Mouse (Mus musculus): Measurements from ENCODE around the gene Ehd2. TPM values are rescaled to one million over a fixed set of nuclear protein-coding genes. Genes with fewer than 3 reads are reported as not detected.

Gene Ehd2
- polyA plus RNA-seq (2014; fragmentation: Nextera tagmentation; extraction: Ambion mirVana), result 17.7 and 22.3 TPM in 2 replicates

- Histone ChIP-seq H3K9ac (ENCODE audit: low read depth, low read length) (peak within 1 kb of the TSS; percentile 56), H3K4me3 (ENCODE audit: low read length) (peak within 1 kb of the TSS; percentile 44), H3K27ac (ENCODE audit: low read depth, low read length) (no peak within 1 kb of the TSS), H3K36me3 (ENCODE audit: control insufficient read depth, insufficient read depth, low read length) (peaks cover 11% of the 10 kb centered on the region), H3K27me3 (ENCODE audit: control insufficient read depth, insufficient read depth, low read length) (no peaks in the 10 kb centered on the region), H3K9me3 (ENCODE audit: control insufficient read depth, low read length) (peaks cover 3% of the 10 kb centered on the region; the same call in 1 of the 2 replicates), H3K4me2 (replicated peaks; ENCODE audit: low read depth, low read length) (peak within 1 kb of the TSS; percentile 56), H3K4me1 (ENCODE audit: control insufficient read depth, insufficient read depth, low read length) (peaks cover 11% of the 10 kb centered on the region; the same call in 1 of the 2 replicates)
- 1% methylated on average over 18 of the region's 22 CpGs for WGBS
- ATAC-seq (ENCODE audit: low FRiP score, low TSS enrichment), result peak; percentile 88
Measured at GRCm38 (mm10) chr7:15967312-15967711, at the start of gene Ehd2. TSS of gene Ehd2 (minus strand) at chr7:15967567.

- no peak overlapping the region for H3K4me3 ChIP-seq (ENCODE audit: low read length)
- H3K27ac ChIP-seq (ENCODE audit: low read depth, low read length), result no peak overlapping the region
- H3K36me3 ChIP-seq (ENCODE audit: control insufficient read depth, insufficient read depth, low read length), result 0 out of 2 replicates have a peak, but pooled peaks cover 7% of the 10 kb centered on the region
- no peaks in the 10 kb centered on the region for H3K27me3 ChIP-seq (ENCODE audit: control insufficient read depth, insufficient read depth, low read length)
- no peak overlapping the region for H3K4me2 ChIP-seq (replicated peaks; ENCODE audit: low read depth, low read length)
- no peaks in the 10 kb centered on the region for H3K4me1 ChIP-seq (ENCODE audit: control insufficient read depth, insufficient read depth, low read length)
- H3K9me3 ChIP-seq (ENCODE audit: control insufficient read depth, low read length), result no peaks in the 10 kb centered on the region
- no peak for ATAC-seq (ENCODE audit: low FRiP score, low TSS enrichment)
- WGBS, result 84% methylated on average over 5 of the region's 5 CpGs
- H3K9ac ChIP-seq (ENCODE audit: low read depth, low read length), result no peak overlapping the region
Measured at GRCm38 (mm10) chr7:16015384-16015783, 48.0 kb upstream of the Ehd2 start.

GRCm38 (mm10) chr7:16014521-16015175, 47.3 kb upstream of the Ehd2 start:
- no peak overlapping the region for H3K9ac ChIP-seq (ENCODE audit: low read depth, low read length)
- H3K4me1 ChIP-seq (ENCODE audit: control insufficient read depth, insufficient read depth, low read length), result peaks cover 3% of the 10 kb centered on the region; the same call in 1 of the 2 replicates
- no peak overlapping the region for H3K4me2 ChIP-seq (replicated peaks; ENCODE audit: low read depth, low read length)
- no peaks in the 10 kb centered on the region for H3K27me3 ChIP-seq (ENCODE audit: control insufficient read depth, insufficient read depth, low read length)
- ATAC-seq (ENCODE audit: low FRiP score, low TSS enrichment), result no peak
- no peaks in the 10 kb centered on the region for H3K9me3 ChIP-seq (ENCODE audit: control insufficient read depth, low read length)
- H3K36me3 ChIP-seq (ENCODE audit: control insufficient read depth, insufficient read depth, low read length), result 0 out of 2 replicates have a peak, but pooled peaks cover 7% of the 10 kb centered on the region
- no peak overlapping the region for H3K4me3 ChIP-seq (ENCODE audit: low read length)
- 85% methylated on average over 8 of the region's 8 CpGs for WGBS
- no peak overlapping the region for H3K27ac ChIP-seq (ENCODE audit: low read depth, low read length)

GRCm38 (mm10) chr7:16013722-16014275, 46.4 kb upstream of the Ehd2 start:
- WGBS, result 89% methylated on average over 5 of the region's 5 CpGs
- no peak overlapping the region for H3K27ac ChIP-seq (ENCODE audit: low read depth, low read length)
- H3K27me3 ChIP-seq (ENCODE audit: control insufficient read depth, insufficient read depth, low read length), result no peaks in the 10 kb centered on the region
- H3K4me1 ChIP-seq (ENCODE audit: control insufficient read depth, insufficient read depth, low read length), result peaks cover 3% of the 10 kb centered on the region; the same call in 1 of the 2 replicates
- no peak overlapping the region for H3K4me3 ChIP-seq (ENCODE audit: low read length)
- H3K4me2 ChIP-seq (replicated peaks; ENCODE audit: low read depth, low read length), result no peak overlapping the region
- 0 out of 2 replicates have a peak, but pooled peaks cover 7% of the 10 kb centered on the region for H3K36me3 ChIP-seq (ENCODE audit: control insufficient read depth, insufficient read depth, low read length)
- H3K9me3 ChIP-seq (ENCODE audit: control insufficient read depth, low read length), result no peaks in the 10 kb centered on the region
- no peak for ATAC-seq (ENCODE audit: low FRiP score, low TSS enrichment)
- H3K9ac ChIP-seq (ENCODE audit: low read depth, low read length), result no peak overlapping the region

GRCm38 (mm10) chr7:16012576-16013263, 45.4 kb upstream of the Ehd2 start:
- Histone ChIP-seq H3K36me3 (ENCODE audit: control insufficient read depth, insufficient read depth, low read length) (0 out of 2 replicates have a peak, but pooled peaks cover 7% of the 10 kb centered on the region), H3K4me1 (ENCODE audit: control insufficient read depth, insufficient read depth, low read length) (peaks cover 3% of the 10 kb centered on the region; the same call in 1 of the 2 replicates), H3K4me2 (replicated peaks; ENCODE audit: low read depth, low read length) (no peak overlapping the region), H3K27ac (ENCODE audit: low read depth, low read length) (no peak overlapping the region), H3K9ac (ENCODE audit: low read depth, low read length) (no peak overlapping the region), H3K27me3 (ENCODE audit: control insufficient read depth, insufficient read depth, low read length) (no peaks in the 10 kb centered on the region), H3K4me3 (ENCODE audit: low read length) (no peak overlapping the region), H3K9me3 (ENCODE audit: control insufficient read depth, low read length) (no peaks in the 10 kb centered on the region)
- ATAC-seq (ENCODE audit: low FRiP score, low TSS enrichment), result peak; percentile 33; the same call in 1 of the 2 replicates
- WGBS, result 57% methylated on average over 11 of the region's 11 CpGs

GRCm38 (mm10) chr7:16011418-16012085, 44.2 kb upstream of the Ehd2 start:
- Histone ChIP-seq H3K9ac (ENCODE audit: low read depth, low read length) (no peak overlapping the region), H3K4me2 (replicated peaks; ENCODE audit: low read depth, low read length) (no peak overlapping the region), H3K27me3 (ENCODE audit: control insufficient read depth, insufficient read depth, low read length) (no peaks in the 10 kb centered on the region), H3K27ac (ENCODE audit: low read depth, low read length) (no peak overlapping the region), H3K9me3 (ENCODE audit: control insufficient read depth, low read length) (no peaks in the 10 kb centered on the region), H3K36me3 (ENCODE audit: control insufficient read depth, insufficient read depth, low read length) (0 out of 2 replicates have a peak, but pooled peaks cover 7% of the 10 kb centered on the region), H3K4me1 (ENCODE audit: control insufficient read depth, insufficient read depth, low read length) (peaks cover 3% of the 10 kb centered on the region; the same call in 1 of the 2 replicates), H3K4me3 (ENCODE audit: low read length) (no peak overlapping the region)
- no peak for ATAC-seq (ENCODE audit: low FRiP score, low TSS enrichment)
- 82% methylated on average over 7 of the region's 7 CpGs for WGBS

- ATAC-seq (ENCODE audit: low FRiP score, low TSS enrichment), result no peak
Measured at GRCm38 (mm10) chr7:16010649-16011048, 43.3 kb upstream of the Ehd2 start.

GRCm38 (mm10) chr7:16009636-16010035, 42.3 kb upstream of the Ehd2 start:
- Histone ChIP-seq H3K9ac (ENCODE audit: low read depth, low read length) (no peak overlapping the region), H3K27ac (ENCODE audit: low read depth, low read length) (no peak overlapping the region), H3K4me2 (replicated peaks; ENCODE audit: low read depth, low read length) (no peak overlapping the region), H3K4me1 (ENCODE audit: control insufficient read depth, insufficient read depth, low read length) (peaks cover 3% of the 10 kb centered on the region; the same call in 1 of the 2 replicates), H3K36me3 (ENCODE audit: control insufficient read depth, insufficient read depth, low read length) (0 out of 2 replicates have a peak, but pooled peaks cover 7% of the 10 kb centered on the region), H3K27me3 (ENCODE audit: control insufficient read depth, insufficient read depth, low read length) (no peaks in the 10 kb centered on the region), H3K9me3 (ENCODE audit: control insufficient read depth, low read length) (no peaks in the 10 kb centered on the region), H3K4me3 (ENCODE audit: low read length) (no peak overlapping the region)
- ATAC-seq (ENCODE audit: low FRiP score, low TSS enrichment), result no peak
- WGBS, result 89% methylated on average over 7 of the region's 7 CpGs

More at GRCm38 (mm10) chr7:16010649-16011048, 43.3 kb upstream of the Ehd2 start:
- H3K4me2 ChIP-seq (replicated peaks; ENCODE audit: low read depth, low read length), result no peak overlapping the region
- H3K9me3 ChIP-seq (ENCODE audit: control insufficient read depth, low read length), result no peaks in the 10 kb centered on the region
- H3K4me1 ChIP-seq (ENCODE audit: control insufficient read depth, insufficient read depth, low read length), result peaks cover 3% of the 10 kb centered on the region; the same call in 1 of the 2 replicates
- H3K27ac ChIP-seq (ENCODE audit: low read depth, low read length), result no peak overlapping the region
- H3K4me3 ChIP-seq (ENCODE audit: low read length), result no peak overlapping the region
- H3K27me3 ChIP-seq (ENCODE audit: control insufficient read depth, insufficient read depth, low read length), result no peaks in the 10 kb centered on the region
- whole genome bisulfite sequencing, result 83% methylated on average over 5 of the region's 5 CpGs
- no peak overlapping the region for H3K9ac ChIP-seq (ENCODE audit: low read depth, low read length)
- H3K36me3 ChIP-seq (ENCODE audit: control insufficient read depth, insufficient read depth, low read length), result 0 out of 2 replicates have a peak, but pooled peaks cover 7% of the 10 kb centered on the region
